Mouse (Mus musculus) midbrain, embryonic 16.5 days (tissue): ENCODE measurements at regions not wholly inside any gene's neighbourhood (a gene's known extent, or its start where the extent isn't known, plus 50 kb on each side); places are given as distances from the start of the nearest gene placed in this dataset.
A peak's percentile ranks its signal among the peaks of the same experiment; 100 is the strongest.

Experiments
- ATAC-seq: fragments of 200-750 bp; cut with Nextera tagmentation; 2 replicates; pipeline ENCODE4 v1.8.0; 2017; ENCODE audit warnings: moderate TSS enrichment
- H3K27ac ChIP-seq: fragments of 300-500 bp; sonication (generic); 2 replicates; pipeline ENCODE4 v1.5.1; 2014; ENCODE audit warnings: mild to moderate bottlenecking, low read length, mixed read lengths
- H3K27me3 ChIP-seq: fragments of 300-500 bp; sonication (generic); 2 replicates; pipeline ENCODE4 v1.6.1; 2014; ENCODE audit warnings: low read depth, low read length, mixed read lengths; ENCODE audit not compliant: control insufficient read depth, insufficient read depth
- H3K36me3 ChIP-seq: fragments of 300-500 bp; sonication (generic); 2 replicates; pipeline ENCODE4 v1.6.1; 2014; ENCODE audit warnings: mild to moderate bottlenecking, low read length, moderate library complexity, mixed read lengths; ENCODE audit not compliant: control insufficient read depth, insufficient read depth
- H3K4me1 ChIP-seq: fragments of 300-500 bp; sonication (generic); 2 replicates; pipeline ENCODE4 v1.6.1; 2014; ENCODE audit warnings: mild to moderate bottlenecking, low read length, mixed read lengths; ENCODE audit not compliant: control insufficient read depth, insufficient read depth
- H3K4me2 ChIP-seq: fragments of 300-500 bp; sonication (generic); 2 replicates; pipeline ENCODE4 v1.6.1; 2014; ENCODE audit warnings: mild to moderate bottlenecking, low read length, mixed read lengths
- H3K4me3 ChIP-seq: fragments of 300-500 bp; sonication (generic); 2 replicates; pipeline ENCODE4 v1.5.1; 2014; ENCODE audit warnings: low read depth, mild to moderate bottlenecking, low read length, moderate library complexity, mixed read lengths
- H3K9ac ChIP-seq: fragments of 300-500 bp; sonication (generic); 2 replicates; pipeline ENCODE4 v1.6.1; 2014; ENCODE audit warnings: low read depth, low read length, mixed read lengths
- H3K9me3 ChIP-seq: fragments of 300-500 bp; sonication (generic); replicated peaks from 2 replicates; pipeline ENCODE4 v1.6.1; 2014; ENCODE audit warnings: mild to moderate bottlenecking, low read length, mixed read lengths; ENCODE audit not compliant: control insufficient read depth, poor library complexity, severe bottlenecking
- WGBS: fragments of 180-500 bp; shearing (Covaris S2); extraction: QIAGEN DNeasy Blood & Tissue Kit; methylation state at CpG from one replicate; pipeline ENCODE4 v1.1.7; 2014; 5-methylcytosine and 5-hydroxymethylcytosine counted together

- Histone ChIP-seq H3K36me3 (no peaks in the 10 kb centered on the region), H3K4me2 (peak overlapping the region; percentile 89), H3K9ac (peak overlapping the region; percentile 78), H3K4me1 (peaks cover 6% of the 10 kb centered on the region), H3K27me3 (no peaks in the 10 kb centered on the region), H3K9me3 (no peaks in the 10 kb centered on the region), H3K27ac (peak overlapping the region; percentile 64), H3K4me3 (peak overlapping the region; percentile 77)
- 2% methylated on average over 32 of the region's 45 CpGs for WGBS
- ATAC-seq = peak; percentile 99
Observed at GRCm38 (mm10) chr13:3477997-3478728, 59.7 kb upstream of the Gdi2 start.
